Mouse (Mus musculus): ENCODE data around the gene Adam22. TPM values are rescaled to one million over a fixed set of nuclear protein-coding genes. Genes with fewer than 3 reads are reported as not detected.

Adam22 gene
- polyA plus RNA-seq, 1 experiment from 2014 or later, result 11.5 TPM

DNA sequence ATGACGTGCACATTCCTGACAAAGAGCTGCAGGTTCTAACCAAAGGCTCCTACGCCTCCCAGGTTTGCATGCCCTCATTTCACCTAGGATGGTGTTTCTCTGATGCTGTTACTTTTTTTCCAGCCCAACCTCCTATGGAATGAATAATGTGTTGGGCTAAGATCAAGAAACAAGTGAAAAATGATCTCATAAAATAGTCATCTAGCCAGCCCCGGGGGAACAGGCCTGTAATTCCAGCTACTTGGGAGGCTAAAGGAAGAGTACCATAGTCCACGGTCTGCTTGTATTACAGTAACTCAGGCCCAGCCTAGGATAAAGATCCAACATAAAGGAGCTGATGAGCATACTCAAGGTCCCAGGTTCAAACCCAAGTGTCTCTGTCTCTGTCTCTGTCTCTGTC is 57.1 kb downstream of the Adam22 start:
- Histone ChIP-seq H3K4me3 (ENCODE audit: control insufficient read depth in 1 of 2, insufficient read depth in 1 of 2, low read depth in 1 of 2, low read length in 2 of 2) (no peak overlapping the region), H3K9me3 (ENCODE audit: control insufficient read depth, low read length) (no peaks in the 10 kb centered on the region), H3K27ac (replicated peaks in 1 of 2; ENCODE audit: control insufficient read depth in 1 of 2, insufficient read depth in 1 of 2, low read depth in 2 of 2, low read length in 2 of 2) (no peak overlapping the region), H3K9ac (ENCODE audit: low read length) (no peak overlapping the region), H3K36me3 (ENCODE audit: control insufficient read depth, insufficient read depth, low read length) (no peaks in the 10 kb centered on the region), H3K4me1 (ENCODE audit: control insufficient read depth in 2 of 2, insufficient read depth in 2 of 2, low read length in 2 of 2) (no peaks in the 10 kb centered on the region), H3K27me3 (ENCODE audit: control insufficient read depth, insufficient read depth, low read length) (no peaks in the 10 kb centered on the region), H3K4me2 (ENCODE audit: low read length) (no peak overlapping the region)
- WGBS, result 67% methylated on average over 4 of the region's 4 CpGs
- no peak for ATAC-seq (ENCODE audit: insufficient number of reproducible peaks, insufficient read depth, low FRiP score, low read depth)

DNA sequence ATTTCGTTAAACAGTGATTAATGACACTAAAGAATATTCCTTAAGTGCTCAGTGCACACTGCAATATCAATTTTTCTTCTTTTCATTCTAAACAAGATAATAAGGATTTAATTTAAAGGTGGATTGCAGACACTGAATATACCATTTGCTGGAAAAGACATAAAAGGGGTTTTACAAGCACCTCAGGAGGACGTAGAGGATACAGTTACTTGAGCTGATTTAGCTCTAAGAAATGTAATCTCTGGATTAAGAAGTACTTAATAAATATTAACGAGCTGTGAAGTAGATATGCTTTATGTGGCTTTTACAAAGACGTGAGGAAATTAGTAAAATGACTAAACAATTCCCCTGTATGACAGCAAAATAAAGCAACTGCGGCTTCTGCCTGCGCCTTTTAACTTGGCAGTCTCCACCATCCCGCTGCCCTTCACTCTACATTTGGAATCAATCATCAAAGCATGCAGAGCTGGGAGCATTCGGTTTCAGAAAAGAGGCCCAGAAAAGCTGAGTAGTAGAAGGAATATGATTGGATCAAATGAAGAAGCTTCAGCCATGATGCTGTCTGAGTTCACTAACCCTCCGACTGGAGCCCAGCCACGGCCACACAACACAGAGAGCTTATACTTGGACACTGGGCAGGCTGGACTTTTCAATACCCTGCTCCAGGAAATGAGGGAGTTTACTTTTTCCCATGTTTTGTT is 70.1 kb downstream of the Adam22 start:
- Histone ChIP-seq H3K4me2 (ENCODE audit: low read length) (no peak overlapping the region), H3K9ac (ENCODE audit: low read length) (no peak overlapping the region), H3K9me3 (ENCODE audit: control insufficient read depth, low read length) (no peaks in the 10 kb centered on the region), H3K27me3 (ENCODE audit: control insufficient read depth, insufficient read depth, low read length) (no peaks in the 10 kb centered on the region), H3K4me1 (ENCODE audit: control insufficient read depth in 2 of 2, insufficient read depth in 2 of 2, low read length in 2 of 2) (no peaks in the 10 kb centered on the region), H3K27ac (replicated peaks in 1 of 2; ENCODE audit: control insufficient read depth in 1 of 2, insufficient read depth in 1 of 2, low read depth in 2 of 2, low read length in 2 of 2) (no peak overlapping the region), H3K4me3 (ENCODE audit: control insufficient read depth in 1 of 2, insufficient read depth in 1 of 2, low read depth in 1 of 2, low read length in 2 of 2) (no peak overlapping the region), H3K36me3 (ENCODE audit: control insufficient read depth, insufficient read depth, low read length) (no peaks in the 10 kb centered on the region)
- 75% methylated on average over 10 of the region's 10 CpGs for WGBS
- ATAC-seq (ENCODE audit: insufficient number of reproducible peaks, insufficient read depth, low FRiP score, low read depth), result no peak

DNA sequence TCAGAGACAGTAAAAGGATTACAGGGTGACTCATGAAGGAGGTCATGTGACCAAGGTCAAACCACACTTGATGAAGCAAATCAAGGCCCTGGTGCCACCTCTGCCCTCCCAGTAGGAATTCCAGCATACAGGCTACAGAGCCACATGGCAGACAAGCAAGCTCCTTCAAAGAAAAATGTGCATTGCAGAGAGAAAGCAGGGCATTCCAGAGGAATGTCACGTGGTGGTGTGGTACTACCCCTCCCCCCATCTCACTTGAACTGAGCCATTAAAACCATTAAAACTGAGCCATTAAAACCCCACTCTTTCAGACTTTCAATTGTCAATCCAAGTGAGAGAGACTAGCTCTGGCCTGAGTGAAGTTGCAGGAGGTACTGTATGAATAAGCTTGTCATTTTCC is 74.7 kb downstream of the Adam22 start:
- no peaks in the 10 kb centered on the region for H3K4me1 ChIP-seq (ENCODE audit: control insufficient read depth in 2 of 2, insufficient read depth in 2 of 2, low read length in 2 of 2)
- no peaks in the 10 kb centered on the region for H3K27me3 ChIP-seq (ENCODE audit: control insufficient read depth, insufficient read depth, low read length)
- no peaks in the 10 kb centered on the region for H3K36me3 ChIP-seq (ENCODE audit: control insufficient read depth, insufficient read depth, low read length)
- no peaks in the 10 kb centered on the region for H3K9me3 ChIP-seq (ENCODE audit: control insufficient read depth, low read length)
- H3K9ac ChIP-seq (ENCODE audit: low read length), result no peak overlapping the region
- WGBS, result 8% methylated on average over 1 of the region's 1 CpGs
- no peak overlapping the region for H3K27ac ChIP-seq (replicated peaks in 1 of 2; ENCODE audit: control insufficient read depth in 1 of 2, insufficient read depth in 1 of 2, low read depth in 2 of 2, low read length in 2 of 2)
- no peak for ATAC-seq (ENCODE audit: insufficient number of reproducible peaks, insufficient read depth, low FRiP score, low read depth)
- H3K4me3 ChIP-seq (ENCODE audit: control insufficient read depth in 1 of 2, insufficient read depth in 1 of 2, low read depth in 1 of 2, low read length in 2 of 2), result no peak overlapping the region
- no peak overlapping the region for H3K4me2 ChIP-seq (ENCODE audit: low read length)

DNA sequence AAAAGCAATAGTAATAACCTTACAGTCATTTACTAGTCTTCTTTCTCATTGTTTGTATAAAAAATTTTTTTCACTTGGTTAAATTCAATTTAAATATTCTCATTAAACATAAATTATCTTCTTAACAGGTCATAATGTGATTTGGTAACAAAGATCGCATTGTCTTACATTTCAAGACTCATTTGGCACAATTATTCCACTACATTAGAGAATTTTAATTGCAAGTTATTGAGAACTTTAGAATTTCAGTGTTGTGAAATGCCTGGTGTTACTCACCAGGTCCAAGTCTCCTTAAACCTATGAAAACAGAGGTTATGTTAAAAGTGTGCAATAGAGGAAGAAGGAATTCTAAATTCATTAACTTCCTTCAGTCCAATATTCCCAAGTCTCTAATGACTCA is 76.5 kb downstream of the Adam22 start:
- ATAC-seq (ENCODE audit: insufficient number of reproducible peaks, insufficient read depth, low FRiP score, low read depth), result no peak
- H3K27ac ChIP-seq (replicated peaks in 1 of 2; ENCODE audit: control insufficient read depth in 1 of 2, insufficient read depth in 1 of 2, low read depth in 2 of 2, low read length in 2 of 2), result no peak overlapping the region
- H3K9me3 ChIP-seq (ENCODE audit: control insufficient read depth, low read length), result no peaks in the 10 kb centered on the region
- H3K4me3 ChIP-seq (ENCODE audit: control insufficient read depth in 1 of 2, insufficient read depth in 1 of 2, low read depth in 1 of 2, low read length in 2 of 2), result no peak overlapping the region
- no peaks in the 10 kb centered on the region for H3K27me3 ChIP-seq (ENCODE audit: control insufficient read depth, insufficient read depth, low read length)
- H3K4me1 ChIP-seq (ENCODE audit: control insufficient read depth in 2 of 2, insufficient read depth in 2 of 2, low read length in 2 of 2), result no peaks in the 10 kb centered on the region
- H3K4me2 ChIP-seq (ENCODE audit: low read length), result no peak overlapping the region
- WGBS, result 90% methylated on average over 1 of the region's 1 CpGs
- H3K36me3 ChIP-seq (ENCODE audit: control insufficient read depth, insufficient read depth, low read length), result no peaks in the 10 kb centered on the region
- no peak overlapping the region for H3K9ac ChIP-seq (ENCODE audit: low read length)

DNA sequence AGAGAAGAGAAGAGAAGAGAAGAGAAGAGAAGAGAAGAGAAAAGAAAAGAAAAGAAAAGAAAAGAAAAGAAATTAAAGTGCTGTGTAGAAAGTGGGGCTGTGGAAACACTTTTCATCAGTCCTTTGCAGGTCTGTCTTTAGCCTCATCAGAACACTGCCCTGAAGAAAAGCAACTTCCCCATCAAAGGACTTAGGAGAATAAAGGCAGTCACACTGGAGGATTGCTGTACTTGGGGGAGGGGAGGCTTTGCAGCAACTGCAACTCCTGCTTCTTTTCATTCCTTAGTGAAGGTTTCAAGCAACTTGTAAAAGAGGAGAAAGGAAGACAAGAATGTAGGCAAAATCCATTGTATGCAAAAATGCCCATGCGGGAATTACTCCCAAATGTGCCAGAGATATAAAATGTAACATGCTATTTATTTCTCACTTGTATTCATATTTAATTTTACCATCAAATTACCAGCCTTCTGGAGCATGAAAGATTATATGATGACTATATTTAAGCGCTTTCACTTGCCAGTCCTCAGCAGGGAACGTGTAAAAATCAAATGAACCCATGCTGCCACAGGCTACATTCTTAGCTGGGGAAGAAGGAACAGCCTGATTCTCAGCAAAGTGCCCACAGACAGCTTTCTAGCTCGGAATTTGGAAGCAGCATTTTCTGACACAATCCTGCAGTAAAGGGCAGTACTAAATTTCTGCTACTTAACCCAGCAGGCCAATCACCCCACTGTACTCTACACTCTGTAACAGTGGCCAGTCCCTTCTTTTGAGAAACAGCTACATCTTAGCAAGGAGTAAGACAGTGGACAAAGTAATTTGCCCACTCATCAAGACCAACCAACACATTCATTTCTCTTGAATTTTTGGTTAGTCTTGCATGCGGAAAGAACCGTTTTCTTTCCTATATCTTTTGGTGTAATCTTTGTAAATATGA is 78.0 kb downstream of the Adam22 start:
- no peaks in the 10 kb centered on the region for H3K27me3 ChIP-seq (ENCODE audit: control insufficient read depth, insufficient read depth, low read length)
- H3K4me1 ChIP-seq (ENCODE audit: control insufficient read depth in 2 of 2, insufficient read depth in 2 of 2, low read length in 2 of 2), result no peaks in the 10 kb centered on the region
- 67% methylated on average over 6 of the region's 6 CpGs for WGBS
- H3K27ac ChIP-seq (replicated peaks in 1 of 2; ENCODE audit: control insufficient read depth in 1 of 2, insufficient read depth in 1 of 2, low read depth in 2 of 2, low read length in 2 of 2), result no peak overlapping the region
- H3K4me2 ChIP-seq (ENCODE audit: low read length), result no peak overlapping the region
- no peaks in the 10 kb centered on the region for H3K36me3 ChIP-seq (ENCODE audit: control insufficient read depth, insufficient read depth, low read length)
- no peak overlapping the region for H3K9ac ChIP-seq (ENCODE audit: low read length)
- no peak for ATAC-seq (ENCODE audit: insufficient number of reproducible peaks, insufficient read depth, low FRiP score, low read depth)
- no peak overlapping the region for H3K4me3 ChIP-seq (ENCODE audit: control insufficient read depth in 1 of 2, insufficient read depth in 1 of 2, low read depth in 1 of 2, low read length in 2 of 2)
- H3K9me3 ChIP-seq (ENCODE audit: control insufficient read depth, low read length), result no peaks in the 10 kb centered on the region

DNA sequence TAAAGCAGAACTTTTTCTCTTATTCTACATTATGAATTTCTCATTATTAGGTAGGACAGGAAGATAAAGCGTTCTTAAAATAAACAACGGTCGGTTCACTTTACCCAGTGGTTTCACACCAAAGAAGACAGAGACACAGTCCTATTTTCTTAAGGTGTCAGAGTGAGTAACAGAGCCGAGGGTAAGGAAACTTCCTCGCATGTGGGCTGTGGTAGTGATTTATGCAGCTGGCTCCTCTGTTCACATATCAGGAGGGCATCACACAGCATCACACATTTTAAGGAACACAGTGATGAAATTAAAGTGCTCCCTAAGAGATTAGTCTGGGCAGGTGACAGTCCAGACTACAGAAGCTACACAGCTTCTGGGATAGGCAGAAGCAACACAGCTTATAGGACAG is 83.8 kb downstream of the Adam22 start:
- Histone ChIP-seq H3K27ac (replicated peaks in 1 of 2; ENCODE audit: control insufficient read depth in 1 of 2, insufficient read depth in 1 of 2, low read depth in 2 of 2, low read length in 2 of 2) (no peak overlapping the region), H3K4me1 (ENCODE audit: control insufficient read depth in 2 of 2, insufficient read depth in 2 of 2, low read length in 2 of 2) (no peaks in the 10 kb centered on the region), H3K4me3 (ENCODE audit: control insufficient read depth in 1 of 2, insufficient read depth in 1 of 2, low read depth in 1 of 2, low read length in 2 of 2) (no peak overlapping the region), H3K9ac (ENCODE audit: low read length) (no peak overlapping the region), H3K4me2 (ENCODE audit: low read length) (no peak overlapping the region), H3K9me3 (ENCODE audit: control insufficient read depth, low read length) (no peaks in the 10 kb centered on the region), H3K36me3 (ENCODE audit: control insufficient read depth, insufficient read depth, low read length) (no peaks in the 10 kb centered on the region), H3K27me3 (ENCODE audit: control insufficient read depth, insufficient read depth, low read length) (no peaks in the 10 kb centered on the region)
- no peak for ATAC-seq (ENCODE audit: insufficient number of reproducible peaks, insufficient read depth, low FRiP score, low read depth)
- 80% methylated on average over 5 of the region's 5 CpGs for WGBS

DNA sequence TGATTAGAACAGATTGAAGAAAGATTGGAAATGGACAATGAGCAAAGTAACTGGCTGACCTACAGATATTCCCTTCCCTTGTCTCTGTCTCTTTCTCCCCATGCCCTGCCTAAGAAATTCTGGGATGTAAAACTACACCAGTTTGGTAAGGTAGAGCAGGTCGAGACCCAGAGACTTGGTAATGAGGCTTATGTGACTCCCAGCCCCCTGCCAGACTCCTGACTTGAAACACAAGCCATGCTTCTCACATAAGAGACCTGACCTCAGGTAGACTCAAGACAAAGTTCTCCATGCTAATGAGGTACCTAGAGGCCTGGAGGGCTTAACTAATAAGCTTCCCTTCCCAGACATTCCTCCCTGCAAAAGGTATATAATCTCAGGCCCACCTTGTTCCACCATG is 91.8 kb downstream of the Adam22 start:
- Histone ChIP-seq H3K4me2 (ENCODE audit: low read length) (no peak overlapping the region), H3K27me3 (ENCODE audit: control insufficient read depth, insufficient read depth, low read length) (no peaks in the 10 kb centered on the region), H3K9me3 (ENCODE audit: control insufficient read depth, low read length) (no peaks in the 10 kb centered on the region), H3K36me3 (ENCODE audit: control insufficient read depth, insufficient read depth, low read length) (no peaks in the 10 kb centered on the region), H3K9ac (ENCODE audit: low read length) (no peak overlapping the region), H3K27ac (replicated peaks in 1 of 2; ENCODE audit: control insufficient read depth in 1 of 2, insufficient read depth in 1 of 2, low read depth in 2 of 2, low read length in 2 of 2) (no peak overlapping the region), H3K4me1 (ENCODE audit: control insufficient read depth in 2 of 2, insufficient read depth in 2 of 2, low read length in 2 of 2) (no peaks in the 10 kb centered on the region), H3K4me3 (ENCODE audit: control insufficient read depth in 1 of 2, insufficient read depth in 1 of 2, low read depth in 1 of 2, low read length in 2 of 2) (no peak overlapping the region)
- ATAC-seq (ENCODE audit: insufficient number of reproducible peaks, insufficient read depth, low FRiP score, low read depth), result no peak
- 64% methylated on average over 1 of the region's 1 CpGs for WGBS
